ENCODE assay signal across 9 mouse cellular contexts in the genomic region with DNA sequence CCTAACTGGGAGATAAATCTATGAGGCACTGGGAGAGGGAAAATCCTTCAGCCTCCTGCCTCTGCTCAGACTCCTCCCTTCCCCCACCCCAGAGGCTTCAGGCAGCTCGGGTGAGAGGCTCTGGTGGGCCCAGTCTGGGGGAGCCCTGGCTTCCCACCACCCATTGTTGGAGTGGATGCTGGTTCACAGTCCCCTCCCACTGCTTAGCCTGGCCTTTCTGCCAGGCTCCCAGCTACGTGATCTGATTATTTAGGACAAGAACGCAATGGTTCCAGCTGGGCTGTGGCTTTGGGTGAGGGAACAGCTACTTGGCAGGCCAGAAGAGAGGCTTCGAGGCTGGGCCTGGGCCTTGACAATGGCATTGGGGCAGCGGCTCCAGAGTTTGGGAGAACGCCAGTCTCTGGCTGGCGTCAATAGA. TPM values are rescaled to one million over a fixed set of nuclear protein-coding genes. Genes with fewer than 3 reads are reported as not detected.
A peak's percentile ranks its signal among the peaks of the same experiment; 100 is the strongest.
DNase-seq lines count a peak whose midpoint lies in the region; ATAC-seq lines count a peak whose summit lies in the region.
"Had no signal": no experiment of that assay in that cellular context is flagged by ENCODE, and none has a peak within 500 bp of the region (broad histone marks: within the 10 kb centered on the region; RNA-seq: fewer than 3 reads in every experiment).

No protein-coding gene starts in this region.

- H3K27ac ChIP-seq in heart, embryonic 15.5 days: no peak overlapping the region
- peak overlapping the region; percentile 88 for H3K27ac ChIP-seq in hindbrain, embryonic 12.5 days

- no peak overlapping the region for H3K4me3 ChIP-seq in heart, embryonic 15.5 days
- H3K4me3 ChIP-seq in hindbrain, embryonic 12.5 days: no peak overlapping the region
- H3K4me3 ChIP-seq: megakaryocyte, embryonic 14.5 days had no signal

- H3K4me1 ChIP-seq in heart, embryonic 15.5 days (replicated peaks): peaks cover 27% of the 10 kb centered on the region
- peaks cover 24% of the 10 kb centered on the region for H3K4me1 ChIP-seq in hindbrain, embryonic 12.5 days
- H3K4me1 ChIP-seq: megakaryocyte, embryonic 14.5 days had no signal

- no peaks in the 10 kb centered on the region for H3K27me3 ChIP-seq in heart, embryonic 15.5 days
- no peaks in the 10 kb centered on the region for H3K27me3 ChIP-seq in hindbrain, embryonic 12.5 days

- intact Hi-C loops in heart, postnatal 36 days (cut with DNase I): no loop called here
- intact Hi-C loops in left cerebral cortex, postnatal 4 days (cut with DNase I): no loop called here

- no peak overlapping the region for H3K4me2 ChIP-seq in heart, embryonic 15.5 days
- H3K4me2 ChIP-seq in hindbrain, embryonic 12.5 days (replicated peaks): no peak overlapping the region

- 46% methylated on average over 7 of the region's 7 CpGs for WGBS in heart, embryonic 15.5 days
- WGBS in hindbrain, embryonic 12.5 days: 25% methylated on average over 7 of the region's 7 CpGs

- no peaks in the 10 kb centered on the region for H3K9me3 ChIP-seq in heart, embryonic 15.5 days (replicated peaks)
- H3K9me3 ChIP-seq in hindbrain, embryonic 12.5 days (replicated peaks): no peaks in the 10 kb centered on the region
- H3K9me3 ChIP-seq: megakaryocyte, embryonic 14.5 days had no signal

- ATAC-seq in heart, embryonic 15.5 days (replicated peaks; ENCODE audit: insufficient number of reproducible peaks, insufficient read depth, low FRiP score, low read depth): peak; percentile 66
- peak; percentile 94 for ATAC-seq in hindbrain, embryonic 12.5 days (ENCODE audit: low FRiP score)

- H3K36me3 ChIP-seq in heart, embryonic 15.5 days: no peaks in the 10 kb centered on the region
- H3K36me3 ChIP-seq in hindbrain, embryonic 12.5 days: no peaks in the 10 kb centered on the region

- DNase-seq in heart, postnatal 36 days: no peak
- DNase-seq in brain, adult 2 months (ENCODE audit: low read depth, low spot score): peak; percentile 75
- DNase-seq in left cerebral cortex, postnatal 4 days: peak; percentile 81
- DNase-seq in right cerebral cortex, adult 2 months (ENCODE audit: low spot score in 2 of 2): peak; percentile 23 to 51
- no peak for DNase-seq in thymus, adult 18-20 months
- DNase-seq in thymus, postnatal 4 days: no peak

- no peak overlapping the region for H3K9ac ChIP-seq in heart, embryonic 15.5 days
- H3K9ac ChIP-seq in hindbrain, embryonic 12.5 days: peak overlapping the region; percentile 29; the same call in 1 of the 2 replicates

RNA-seq across cellular contexts. Expression of a gene that starts 30.6 kb away (rescaled TPM):
- 3.0 and 4.9 TPM in 2 replicates for polyA plus RNA-seq in heart, embryonic 15.5 days (2015; fragmentation: Nextera tagmentation; extraction: Ambion mirVana)
- 10 to 100 TPM; 29.5 to 45.6 TPM for total RNA-seq in heart, postnatal 36 days (2021)
- 13.6 and 15.9 TPM in 2 replicates for polyA plus RNA-seq in hindbrain, embryonic 12.5 days (2016; fragmentation: Nextera tagmentation; extraction: Ambion mirVana)
- total RNA-seq in left cerebral cortex, postnatal 4 days (2021): 1 to 10 TPM; 6.6 to 9.3 TPM

Comparison
In these comparisons a context has a peak if more than half of its experiments do, and no peak if none do; other contexts are left out.
1. DNase-seq: peak in brain, adult 2 months (single experiment), left cerebral cortex, postnatal 4 days (single experiment) and right cerebral cortex, adult 2 months (2 of 2); none in heart, postnatal 36 days (0 of 2), thymus, adult 18-20 months (0 of 2) and thymus, postnatal 4 days (single experiment).